Mouse (Mus musculus) spleen, adult 2 months (tissue): Measurements from ENCODE around the gene Mark1.

Source experiments
- CTCF ChIP-seq: fragments of 200-500 bp; IDR thresholded peaks from 2 replicates; pipeline ENCODE4 v1.5.1; 2011; ENCODE audit warnings: mild to moderate bottlenecking, inconsistent platforms; ENCODE audit not compliant: insufficient read depth, insufficient read length, insufficient replicate concordance; ENCODE audit errors: extremely low read depth
- POLR2A ChIP-seq: fragments of 200-500 bp; IDR thresholded peaks from 2 replicates; pipeline ENCODE4 v1.6.1; 2011; ENCODE audit warnings: low read depth, low read length, inconsistent platforms

DNA sequence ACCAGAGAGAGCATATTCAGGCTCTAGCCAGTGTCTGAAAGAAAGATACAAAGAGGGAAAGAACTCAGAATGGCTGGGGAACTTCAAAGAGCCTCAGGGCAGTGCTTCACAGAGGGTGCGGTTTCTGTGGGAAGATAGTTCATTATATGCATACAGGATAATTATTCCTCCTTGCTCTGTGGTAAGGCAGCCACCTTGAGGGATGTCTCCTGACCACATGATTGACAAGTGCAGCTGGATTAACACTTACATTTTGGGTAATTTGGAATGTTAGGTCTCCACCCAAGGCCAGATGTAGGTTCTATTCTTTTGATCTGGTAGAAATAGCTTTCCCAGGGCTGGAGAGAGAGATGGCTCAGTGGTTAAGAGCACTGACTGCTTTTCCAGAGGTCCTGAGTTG lies 113.2 kb downstream of the Mark1 start:
- TF ChIP-seq CTCF (no peak), POLR2A (no peak)
